Mouse (Mus musculus) heart, adult 11 months (tissue): Measurements from ENCODE around the gene Ndufa13.
A peak's percentile ranks its signal among the peaks of the same experiment; 100 is the strongest.

ENCODE experiments used
- DNase-seq: peaks from one replicate; pipeline ENCODE4 v3.0.0; 2022

The Ndufa13 gene

DNA sequence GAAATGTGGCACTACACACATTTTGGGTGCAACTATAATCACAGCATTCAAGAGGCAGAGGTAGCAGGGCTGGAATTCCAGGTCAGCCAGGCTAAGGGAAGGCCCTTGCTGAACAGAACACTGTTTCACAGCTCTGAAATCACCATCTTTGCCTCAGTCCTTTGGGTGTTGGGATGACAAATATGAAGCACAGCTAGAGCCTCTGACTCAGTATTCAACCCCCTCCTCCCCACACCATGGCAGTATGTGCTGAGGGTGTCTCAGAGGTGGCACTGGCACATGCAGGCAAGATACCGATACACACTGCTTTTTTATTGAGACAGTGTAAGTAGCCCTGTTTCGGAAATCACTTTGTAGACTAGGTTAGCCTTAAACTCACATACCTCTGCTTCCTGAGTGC is 3.9 kb upstream of the Ndufa13 start:
- no peak for DNase-seq

DNA sequence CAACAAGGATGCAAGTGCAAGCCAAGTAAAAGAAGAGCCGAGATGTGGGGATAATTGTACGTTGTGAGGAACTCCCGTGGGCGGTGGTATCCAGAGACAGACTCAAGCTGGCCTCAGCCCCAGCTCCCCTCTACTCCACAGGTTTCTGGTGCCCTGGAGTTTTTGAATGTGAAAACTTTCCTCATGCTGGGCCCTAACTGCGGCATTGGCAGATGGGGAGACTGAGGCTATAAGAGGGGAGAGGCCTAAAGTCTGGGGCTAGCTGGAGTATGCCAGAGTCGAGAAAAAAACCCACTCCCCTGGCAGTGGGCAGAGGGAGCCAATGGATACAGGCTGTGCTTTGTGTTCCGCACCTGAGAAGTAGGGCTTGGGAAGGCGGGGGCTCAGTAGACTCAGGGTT is 1.7 kb upstream of the Ndufa13 start:
- no peak for DNase-seq

DNA sequence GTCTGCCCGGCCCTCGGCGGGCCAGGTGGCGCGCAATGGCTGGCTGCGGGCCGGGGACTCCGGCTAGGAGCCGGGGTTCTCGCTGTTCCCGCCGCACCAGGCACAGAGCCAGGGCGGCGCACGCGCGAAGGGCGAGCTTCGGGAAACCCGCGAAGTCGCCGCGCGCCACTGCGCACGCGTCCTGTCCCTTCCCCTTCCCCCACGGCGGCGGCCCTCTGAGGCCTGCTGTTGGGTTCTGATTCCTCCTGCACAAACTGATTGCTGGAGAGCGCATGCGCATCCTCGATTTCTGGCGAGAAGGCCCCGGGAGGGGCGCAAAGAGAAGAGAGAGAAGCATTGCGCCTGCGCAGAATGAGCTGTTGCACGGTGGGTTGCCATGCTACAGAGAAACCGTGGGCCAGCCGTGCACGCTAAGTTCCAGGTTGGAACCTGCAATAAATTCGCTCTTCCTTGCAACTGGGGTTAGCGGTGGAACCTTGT is 745 bp upstream of the Ndufa13 start:
- DNase-seq: peak; percentile 100

DNA sequence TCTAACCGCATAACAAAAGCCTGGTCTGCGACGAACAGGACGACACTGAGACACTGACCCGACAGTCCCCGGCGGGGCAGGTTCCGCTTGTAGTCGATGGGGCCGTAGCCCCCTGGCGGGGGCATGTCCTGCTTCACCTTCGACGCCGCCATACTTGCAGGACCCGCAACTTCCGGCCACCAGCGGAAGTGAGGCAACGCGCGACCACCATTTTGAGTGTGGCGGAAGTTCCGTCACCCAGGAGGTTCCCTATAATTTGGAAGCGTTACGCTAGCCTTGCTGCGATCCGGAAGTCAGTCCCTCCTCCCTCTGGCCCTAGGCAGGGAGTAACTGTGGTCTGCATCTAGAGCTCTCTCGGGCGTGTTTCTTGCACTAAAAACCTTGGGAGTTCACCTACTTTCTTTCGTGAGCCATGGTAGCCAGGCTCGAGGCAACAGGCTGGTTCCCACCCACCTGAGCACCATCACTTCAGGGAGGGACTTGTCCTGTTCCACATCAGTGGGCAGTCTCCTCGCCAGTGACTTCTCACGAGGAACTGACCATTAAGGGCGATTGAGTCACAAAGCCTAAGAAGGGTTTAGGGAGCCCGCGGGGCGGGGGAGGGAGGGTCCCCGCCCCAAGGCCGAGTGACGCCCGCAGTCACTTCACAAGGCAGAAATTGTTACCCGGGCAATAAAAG is 735 bp downstream of the Ndufa13 start:
- DNase-seq: peak; percentile 99

- no peak for DNase-seq
Measured at GRCm38 (mm10) chr8:69900895-69901451, 1.4 kb downstream of the Ndufa13 start.

DNA sequence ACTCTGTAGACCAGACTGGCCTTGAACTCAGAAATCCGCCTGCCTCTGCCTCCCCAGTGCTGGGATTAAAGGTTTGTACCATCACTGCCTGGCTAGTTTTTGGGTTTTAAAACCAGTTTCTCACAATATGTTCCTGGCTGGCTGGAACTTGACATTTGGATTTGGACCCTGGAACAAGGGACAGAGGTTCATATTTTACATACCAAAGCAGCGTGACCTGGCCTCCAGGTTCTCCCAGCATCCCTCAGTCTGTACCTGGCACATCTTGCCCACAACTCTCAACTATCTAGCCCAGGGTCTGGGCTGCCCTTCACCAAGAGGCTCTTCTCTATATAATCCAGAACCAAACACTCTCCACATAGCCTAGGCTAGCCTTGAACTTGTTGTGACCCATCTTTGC is 2.5 kb downstream of the Ndufa13 start:
- no peak for DNase-seq

- no peak for DNase-seq
Measured at GRCm38 (mm10) chr8:69897857-69898256, 4.5 kb downstream of the Ndufa13 start.

DNA sequence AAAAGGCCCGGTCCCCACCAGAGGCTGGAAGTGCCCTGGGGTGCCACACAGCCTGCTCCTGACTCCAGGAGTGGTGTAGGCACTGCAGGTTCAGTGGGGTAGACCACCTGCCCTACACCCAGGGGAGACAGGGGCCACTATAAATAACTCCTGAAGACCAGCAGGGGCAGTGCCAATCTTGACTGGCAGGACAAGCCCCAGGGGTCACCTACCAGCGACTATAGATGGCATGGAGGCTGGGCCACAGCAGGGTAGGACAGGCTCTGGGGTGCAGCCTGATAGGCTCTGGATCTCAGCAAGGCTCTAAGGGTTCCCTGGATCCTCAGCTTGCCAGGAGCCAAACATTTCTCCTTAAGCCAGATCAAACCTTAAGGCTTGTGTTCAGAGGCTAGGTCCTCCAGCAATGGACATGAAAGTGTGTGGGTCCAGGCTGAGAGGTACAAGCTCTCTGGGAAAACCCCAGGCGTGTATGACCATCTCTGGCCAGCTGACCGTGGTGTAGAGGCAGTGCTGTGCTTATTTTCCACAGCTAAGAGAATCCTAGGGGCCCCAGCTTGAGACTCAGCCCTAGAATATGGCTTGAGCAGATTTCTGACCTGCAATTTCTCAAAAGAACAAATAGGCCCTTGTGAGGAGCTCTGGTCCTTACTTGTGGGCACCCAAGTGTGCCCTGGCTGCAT is 6.4 kb downstream of the Ndufa13 start:
- DNase-seq: peak; percentile 94

GRCm38 (mm10) chr8:69894836-69895332 is 7.5 kb downstream of the Ndufa13 start:
- no peak for DNase-seq

- DNase-seq: peak; percentile 93
Measured at GRCm38 (mm10) chr8:69893863-69894262, 8.5 kb downstream of the Ndufa13 start.

DNA sequence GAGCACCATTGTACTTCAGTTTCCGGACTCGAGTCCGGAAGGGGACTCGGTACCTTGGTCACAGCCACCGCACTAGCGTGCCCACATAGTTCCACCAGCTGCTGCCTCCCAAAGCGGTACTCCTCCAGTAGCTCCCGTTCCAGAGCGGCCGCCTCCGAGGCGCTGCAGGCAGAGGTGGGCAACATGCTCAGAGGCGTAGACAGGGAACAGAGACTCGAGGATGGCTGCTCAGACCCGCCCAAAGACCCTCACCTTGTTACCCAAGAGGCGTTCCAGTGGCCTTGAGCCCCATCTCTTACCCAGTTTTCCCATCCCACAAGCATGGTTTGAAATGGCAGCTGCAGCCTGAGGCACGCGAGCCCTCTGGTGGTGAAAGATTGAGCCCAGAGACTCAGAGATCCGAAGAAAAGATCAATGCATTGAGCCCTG is 11.5 kb downstream of the Ndufa13 start:
- no peak for DNase-seq

GRCm38 (mm10) chr8:69888902-69889301 is 13.5 kb downstream of the Ndufa13 start:
- no peak for DNase-seq

GRCm38 (mm10) chr8:69888244-69888866 is 14.0 kb downstream of the Ndufa13 start:
- peak; percentile 94 for DNase-seq

- DNase-seq: peak; percentile 95
Measured at GRCm38 (mm10) chr8:69887289-69888243, 14.8 kb downstream of the Ndufa13 start, which contains the start of gene Cilp2. Gene Cilp2, minus strand, starts transcription at chr8:69887687.

- DNase-seq: no peak
Measured at GRCm38 (mm10) chr8:69884141-69884540, 18.2 kb downstream of the Ndufa13 start.

- no peak for DNase-seq
Measured at GRCm38 (mm10) chr8:69882833-69883600, 19.3 kb downstream of the Ndufa13 start.

DNA sequence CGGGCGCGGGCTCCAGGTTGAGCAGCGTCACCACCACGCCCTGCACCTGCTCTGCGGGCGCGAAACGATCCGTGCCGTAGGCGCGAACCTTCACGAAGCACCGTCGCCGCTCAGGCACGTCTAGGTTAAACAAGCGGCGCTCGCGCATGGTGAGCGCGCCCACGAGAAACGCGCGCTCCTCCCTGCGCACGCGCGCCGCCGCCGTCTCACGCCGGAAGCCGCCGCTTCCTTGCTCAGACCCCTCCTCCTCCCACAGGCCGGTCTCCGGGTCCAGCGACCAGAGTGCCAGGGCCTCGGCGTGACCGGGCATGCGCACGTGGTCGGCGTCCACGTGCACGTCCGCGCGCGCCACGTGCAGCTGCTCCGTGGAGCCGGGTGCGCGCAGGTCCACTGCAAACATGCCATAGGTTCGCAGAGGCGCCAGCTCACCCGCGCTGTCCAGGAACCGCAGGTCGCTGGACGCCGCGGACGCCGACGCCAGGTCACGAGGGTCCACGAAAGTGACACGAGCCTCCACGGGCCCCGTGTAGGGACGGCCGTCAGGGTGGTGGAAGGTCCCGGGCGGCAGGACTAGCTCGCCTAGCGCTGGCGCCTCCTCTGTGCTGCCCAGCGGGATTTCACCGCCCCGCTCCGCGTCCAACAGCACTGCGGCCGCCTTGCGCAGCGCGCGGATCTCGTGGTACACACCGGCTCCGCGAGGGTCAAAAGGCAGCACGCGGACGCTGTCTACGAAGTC is 20.2 kb downstream of the Ndufa13 start:
- peak; percentile 95 for DNase-seq

DNA sequence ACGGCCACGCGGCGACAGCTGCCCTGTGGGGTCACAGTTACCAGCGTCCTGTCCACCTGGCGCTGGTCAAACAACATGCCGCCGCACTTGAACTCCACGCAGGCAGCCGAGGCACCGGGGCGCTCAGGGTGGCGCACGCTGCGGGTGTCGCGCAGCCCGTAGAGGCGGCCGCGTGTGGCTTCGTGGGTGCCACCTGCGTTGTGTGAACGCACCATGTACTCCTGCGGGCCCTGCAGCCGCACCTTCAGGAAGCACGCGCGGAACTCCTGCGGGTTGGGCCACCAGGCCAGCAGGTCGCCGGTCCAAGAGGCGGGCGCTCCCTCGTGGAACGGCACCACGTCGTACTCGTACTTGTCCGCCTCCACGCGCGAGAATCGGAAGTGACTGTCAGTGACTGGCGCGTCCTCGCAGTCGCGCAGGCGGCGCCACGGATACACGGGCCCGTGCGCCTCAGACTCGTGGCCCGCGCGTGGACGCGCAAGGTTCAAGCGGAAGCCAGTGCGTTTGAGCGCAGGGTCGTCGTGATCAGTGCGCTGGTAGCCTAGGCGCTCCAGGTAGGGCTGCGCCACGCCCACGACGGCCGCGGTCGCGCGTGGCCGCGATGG is 21.0 kb downstream of the Ndufa13 start:
- no peak for DNase-seq

- no peak for DNase-seq
Measured at GRCm38 (mm10) chr8:69880841-69881240, 21.5 kb downstream of the Ndufa13 start.

DNA sequence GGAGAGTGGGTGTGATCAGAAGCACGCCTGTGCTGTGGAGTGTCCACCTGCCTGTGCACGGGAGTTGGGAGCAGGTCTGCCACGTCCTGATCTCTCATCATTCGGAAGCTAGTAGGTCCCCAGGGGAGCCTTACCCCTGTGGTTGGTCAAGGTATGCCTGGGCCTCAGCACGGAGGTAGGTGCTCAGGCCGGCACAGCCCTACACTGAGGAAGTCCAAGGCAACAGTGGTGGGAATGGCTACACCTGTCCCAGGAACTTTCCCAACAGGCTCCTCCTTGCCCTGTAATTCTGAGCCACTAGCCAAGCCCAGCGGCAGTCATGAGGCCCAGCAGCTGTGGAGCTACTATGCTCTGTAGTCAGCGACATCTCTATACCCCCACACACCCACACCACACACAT is 22.7 kb downstream of the Ndufa13 start:
- DNase-seq: no peak
